Mouse (Mus musculus): ENCODE data around the gene Tnfrsf22. TPM values are rescaled to one million over a fixed set of nuclear protein-coding genes. Genes with fewer than 3 reads are reported as not detected.

The Tnfrsf22 gene
- total and polyA plus RNA-seq, 3 experiments, result 0.23 to 1.1 TPM; not detected in 1

DNA sequence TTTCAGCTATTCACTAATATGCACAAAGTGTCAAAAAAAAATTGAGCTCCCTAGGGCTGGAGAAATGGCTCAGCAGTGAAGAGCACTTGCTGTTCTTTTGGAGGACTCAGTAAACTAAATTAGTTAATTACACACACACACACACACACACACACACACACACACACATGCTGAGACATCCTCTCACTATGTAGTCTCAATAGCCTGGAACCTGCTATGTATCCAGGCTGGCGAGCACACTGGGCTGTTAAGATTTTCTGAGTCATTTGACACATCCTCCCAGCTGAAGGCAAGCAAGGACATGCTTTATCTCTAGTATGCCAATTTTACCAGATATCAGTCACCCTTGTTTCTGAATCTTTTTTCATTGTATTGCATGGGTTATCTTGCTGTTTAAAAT, 28.5 kb downstream of the Tnfrsf22 start:
- Histone ChIP-seq H3K36me3 (ENCODE audit: control insufficient read depth in 1 of 2, insufficient read depth in 2 of 2, low read length in 2 of 2) (peaks cover 0 to 9% of the 10 kb centered on the region in 2 experiments; a peak in 2 of 4 replicates), H3K79me2 (ENCODE audit: control insufficient read depth, insufficient read depth, low read length, poor library complexity) (no peaks in the 10 kb centered on the region), H3K4me1 (ENCODE audit: control insufficient read depth in 1 of 2, insufficient read depth in 2 of 2, low read length in 2 of 2) (peaks cover 3 to 9% of the 10 kb centered on the region in 2 experiments), H3K4me3 (ENCODE audit: control insufficient read depth in 1 of 2, insufficient read depth in 1 of 2, low read depth in 2 of 2, low read length in 2 of 2) (no peak overlapping the region), H3K9ac (ENCODE audit: control insufficient read depth, low read depth, low read length, poor library complexity, severe bottlenecking) (no peak overlapping the region), H3K9me3 (replicated peaks; ENCODE audit: insufficient read depth, low read length) (no peaks in the 10 kb centered on the region), H3K27me3 (ENCODE audit: control insufficient read depth in 1 of 2, insufficient read depth in 2 of 2, low read length in 2 of 2) (no peaks in the 10 kb centered on the region), H3K27ac (ENCODE audit: control insufficient read depth, low read depth, low read length) (no peak overlapping the region)
- no peak for DNase-seq (ENCODE audit: low read depth, low spot score)
- TF ChIP-seq USF1 (IDR thresholded peaks at IDR 0.05; ENCODE audit: low read depth, low read length) (no peak), UBTF (IDR thresholded peaks at IDR 0.05; ENCODE audit: borderline replicate concordance, insufficient read depth, low read depth, low read length) (no peak), TBP (IDR thresholded peaks at IDR 0.05; ENCODE audit: low read depth, low read length) (no peak), EP300 (IDR thresholded peaks at IDR 0.05; ENCODE audit: low read depth in 1 of 2, low read length in 2 of 2) (no peak), MAZ (IDR thresholded peaks at IDR 0.05; ENCODE audit: low read depth, low read length) (no peak), BHLHE40 (IDR thresholded peaks at IDR 0.05; ENCODE audit: borderline replicate concordance, low read depth, low read length) (no peak), TAL1 (IDR thresholded peaks at IDR 0.05; ENCODE audit: low read length) (no peak)

DNA sequence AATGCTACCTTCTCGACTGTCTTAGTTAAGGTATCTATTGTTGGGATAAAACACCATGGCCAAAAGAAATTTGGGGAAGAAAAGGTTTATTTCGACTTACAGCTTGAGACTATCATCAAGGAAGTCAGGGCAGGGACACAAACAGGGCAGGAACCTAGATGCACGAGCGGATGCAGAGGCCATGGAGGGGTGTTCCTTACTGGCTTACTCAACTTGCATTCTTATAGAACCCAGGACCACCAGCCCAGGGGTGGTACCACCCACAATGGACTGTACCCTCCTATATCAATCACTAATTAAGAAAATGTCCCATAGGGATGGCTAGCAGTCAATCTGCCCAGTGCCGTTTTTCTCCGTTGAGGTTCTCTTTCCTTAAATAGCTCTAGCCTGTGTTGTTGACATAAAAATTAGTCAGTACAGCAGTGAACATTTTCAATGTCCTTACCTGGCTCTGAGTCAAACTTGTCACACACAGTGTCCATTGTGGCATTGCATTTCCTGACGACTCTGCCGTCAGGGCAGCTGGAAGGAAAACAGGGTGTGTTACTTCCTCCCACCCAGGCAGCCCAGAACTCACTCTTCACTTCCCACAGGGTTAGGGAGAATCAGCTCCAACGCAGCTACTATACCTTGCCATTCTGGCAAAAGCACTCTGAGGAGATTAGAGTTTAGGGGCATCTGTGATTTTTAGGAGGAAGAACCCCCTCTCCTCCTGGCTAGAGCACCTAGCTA, 34.9 kb downstream of the Tnfrsf22 start:
- Histone ChIP-seq H3K27me3 (ENCODE audit: control insufficient read depth in 1 of 2, insufficient read depth in 2 of 2, low read length in 2 of 2) (no peaks in the 10 kb centered on the region; a peak in 1 of 4 replicates), H3K79me2 (ENCODE audit: control insufficient read depth, insufficient read depth, low read length, poor library complexity) (no peaks in the 10 kb centered on the region), H3K9me3 (replicated peaks; ENCODE audit: insufficient read depth, low read length) (no peaks in the 10 kb centered on the region), H3K36me3 (ENCODE audit: control insufficient read depth in 1 of 2, insufficient read depth in 2 of 2, low read length in 2 of 2) (no peaks in the 10 kb centered on the region), H3K4me1 (ENCODE audit: control insufficient read depth in 1 of 2, insufficient read depth in 2 of 2, low read length in 2 of 2) (no peaks in the 10 kb centered on the region), H3K9ac (ENCODE audit: control insufficient read depth, low read depth, low read length, poor library complexity, severe bottlenecking) (no peak overlapping the region), H3K4me3 (ENCODE audit: control insufficient read depth in 1 of 2, insufficient read depth in 1 of 2, low read depth in 2 of 2, low read length in 2 of 2) (no peak overlapping the region), H3K27ac (ENCODE audit: control insufficient read depth, low read depth, low read length) (no peak overlapping the region)
- no peak for DNase-seq (ENCODE audit: low read depth, low spot score)
- TF ChIP-seq ZC3H11A (IDR thresholded peaks at IDR 0.05; ENCODE audit: low read depth, low read length), result no peak
- TF ChIP-seq MAFK (IDR thresholded peaks at IDR 0.05; ENCODE audit: borderline replicate concordance, low read depth, low read length), result no peak
- TF ChIP-seq MYC (IDR thresholded peaks at IDR 0.05; ENCODE audit: low read depth, low read length), result no peak
- no peak for TF ChIP-seq GATA1 (IDR thresholded peaks at IDR 0.05; ENCODE audit: low read depth, low read length)
- no peak for TF ChIP-seq CHD1 (IDR thresholded peaks at IDR 0.05; ENCODE audit: low read depth, low read length)
- no peak for TF ChIP-seq POLR2AphosphoS5 (IDR thresholded peaks at IDR 0.05; ENCODE audit: borderline replicate concordance, low read depth, low read length)
- TF ChIP-seq EP300 (IDR thresholded peaks at IDR 0.05; ENCODE audit: low read depth in 1 of 2, low read length in 2 of 2), result no peak
- TF ChIP-seq POLR2A (IDR thresholded peaks at IDR 0.05; ENCODE audit: control insufficient read depth in 1 of 2, insufficient read depth in 1 of 2, low read depth in 1 of 2, low read length in 2 of 2, poor library complexity in 1 of 2), result no peak
- TF ChIP-seq CHD2 (IDR thresholded peaks at IDR 0.05; ENCODE audit: low read length), result no peak
- no peak for TF ChIP-seq KAT2A (conservative IDR thresholded peaks at IDR 0.05; ENCODE audit: low read depth, low read length)
- no peak for TF ChIP-seq ZNF384 (IDR thresholded peaks at IDR 0.05; ENCODE audit: low read depth, low read length)
- no peak for TF ChIP-seq TAL1 (IDR thresholded peaks at IDR 0.05; ENCODE audit: low read length)
- TF ChIP-seq RAD21 (IDR thresholded peaks at IDR 0.05; ENCODE audit: low read depth, low read length), result no peak
- no peak for TF ChIP-seq USF2 (IDR thresholded peaks at IDR 0.05; ENCODE audit: borderline replicate concordance in 1 of 2, insufficient read depth in 1 of 2, low read depth in 1 of 2, low read length in 2 of 2)
- TF ChIP-seq E2F4 (IDR thresholded peaks at IDR 0.05; ENCODE audit: borderline replicate concordance, low read depth, low read length), result no peak
- no peak for TF ChIP-seq SIN3A (IDR thresholded peaks at IDR 0.05; ENCODE audit: low read length)
- no peak for TF ChIP-seq SMC3 (IDR thresholded peaks at IDR 0.05; ENCODE audit: low read depth, low read length)
- TF ChIP-seq NELFE (IDR thresholded peaks at IDR 0.05; ENCODE audit: low read depth, low read length), result no peak
